Mouse (Mus musculus) ES-E14 (cell line): ENCODE data around the gene Cacna1f.

Experiments
- HCFC1 ChIP-seq: IDR thresholded peaks from 2 replicates; pipeline ENCODE4 v1.6.1; 2012; ENCODE audit warnings: low read length, inconsistent platforms, borderline replicate concordance; ENCODE audit not compliant: insufficient read depth
- MAFK ChIP-seq: IDR thresholded peaks from 2 replicates; pipeline ENCODE4 v1.6.1; 2014; ENCODE audit warnings: mild to moderate bottlenecking, low read depth, low read length, inconsistent platforms; ENCODE audit not compliant: insufficient read depth
- ZC3H11A ChIP-seq: IDR thresholded peaks from 2 replicates; pipeline ENCODE4 v1.6.1; 2012; ENCODE audit warnings: low read depth, mild to moderate bottlenecking, inconsistent platforms, low read length, borderline replicate concordance
- ZNF384 ChIP-seq: IDR thresholded peaks from 2 replicates; pipeline ENCODE4 v1.6.1; 2012; ENCODE audit warnings: low read depth, low read length, inconsistent platforms

DNA sequence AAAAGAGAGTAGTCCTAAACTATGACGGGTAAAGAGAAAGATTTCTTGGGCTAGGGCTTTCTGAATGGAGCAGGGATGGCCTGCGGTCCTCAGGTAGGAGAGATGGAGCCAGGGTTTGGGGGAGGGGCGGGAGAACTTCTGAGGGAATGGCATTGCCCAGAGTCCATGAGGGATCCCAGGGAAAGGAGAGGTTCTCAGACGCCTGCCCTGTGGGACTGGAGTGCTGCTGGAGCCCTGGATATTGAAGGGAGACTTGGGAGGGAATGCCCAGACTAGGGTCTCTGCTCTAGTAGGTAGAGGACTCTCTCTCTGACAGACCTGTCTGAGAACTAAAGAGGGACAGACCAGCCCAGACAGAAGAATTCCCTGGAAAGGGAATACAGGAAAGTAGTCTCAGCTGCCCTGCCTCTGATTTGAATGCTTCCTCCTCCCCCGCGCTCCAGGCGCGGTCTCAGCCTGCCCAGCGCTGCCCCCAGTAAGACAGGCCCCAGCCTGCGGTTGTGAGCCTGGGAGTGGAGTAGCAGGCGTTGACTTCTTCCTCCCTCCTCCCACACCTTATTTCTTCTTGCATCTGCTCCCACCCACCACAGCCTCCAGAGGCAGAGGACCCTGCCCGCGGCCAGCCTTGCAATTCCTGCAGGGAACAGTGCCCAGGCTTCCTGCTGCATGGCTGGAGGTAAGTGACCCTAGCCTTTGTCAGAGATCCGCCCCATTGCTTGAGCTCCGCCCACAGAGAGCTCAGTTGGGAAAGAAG lies 51.3 kb downstream of the Cacna1f start:
- no peak for TF ChIP-seq MAFK
- no peak for TF ChIP-seq ZC3H11A
- TF ChIP-seq ZNF384, result no peak
- no peak for TF ChIP-seq HCFC1
